Mouse (Mus musculus) Muller cell, postnatal 12 days (primary cell): ENCODE measurements around the gene Egfl8.
A peak's percentile ranks its signal among the peaks of the same experiment; 100 is the strongest.

Experiments used
- DNase-seq: peaks from one replicate; pipeline ENCODE4 v3.0.0-alpha.2; 2015; ENCODE audit errors: inconsistent ontology term

Gene Egfl8

GRCm38 (mm10) chr17:34627943-34628643 is 12.3 kb upstream of the Egfl8 start, which contains the start of gene Ppt2:
TSS of gene Ppt2 (minus strand) at chr17:34628510.
- DNase-seq = peak; percentile 69

GRCm38 (mm10) chr17:34627093-34627942 is 11.5 kb upstream of the Egfl8 start:
- DNase-seq = peak; percentile 90

- peak; percentile 63 for DNase-seq
These were observed 11.0 kb upstream of the Egfl8 start for GRCm38 (mm10) chr17:34626773-34627092.

- no peak for DNase-seq
These were observed 10.4 kb upstream of the Egfl8 start for GRCm38 (mm10) chr17:34626062-34626772.

GRCm38 (mm10) chr17:34624981-34625380 is 9.2 kb upstream of the Egfl8 start:
- no peak for DNase-seq

GRCm38 (mm10) chr17:34623161-34623560 is 7.4 kb upstream of the Egfl8 start:
- DNase-seq = no peak

- DNase-seq = no peak
These were observed 5.2 kb upstream of the Egfl8 start for GRCm38 (mm10) chr17:34621006-34621405.

- DNase-seq = peak; percentile 59
These were observed 3.2 kb upstream of the Egfl8 start for GRCm38 (mm10) chr17:34618999-34619398.

GRCm38 (mm10) chr17:34613830-34614229 is 1.9 kb downstream of the Egfl8 start:
- DNase-seq = no peak

GRCm38 (mm10) chr17:34613054-34613645 is 2.6 kb downstream of the Egfl8 start:
- no peak for DNase-seq

GRCm38 (mm10) chr17:34611050-34611449 is 4.7 kb downstream of the Egfl8 start:
- DNase-seq = no peak

- no peak for DNase-seq
These were observed 7.8 kb downstream of the Egfl8 start for GRCm38 (mm10) chr17:34607997-34608396.

- no peak for DNase-seq
These were observed 9.4 kb downstream of the Egfl8 start for GRCm38 (mm10) chr17:34606186-34607039.

- peak; percentile 97 for DNase-seq
These were observed 10.2 kb downstream of the Egfl8 start for GRCm38 (mm10) chr17:34605609-34606008.

- no peak for DNase-seq
These were observed 11.1 kb downstream of the Egfl8 start for GRCm38 (mm10) chr17:34604511-34605237.

GRCm38 (mm10) chr17:34604061-34604508 is 11.7 kb downstream of the Egfl8 start, which contains the start of gene Agpat1:
TSS of gene Agpat1 (plus strand) at chr17:34604262.
- no peak for DNase-seq

GRCm38 (mm10) chr17:34603375-34604060 is 12.3 kb downstream of the Egfl8 start, which contains the start of gene Rnf5:
TSS of gene Rnf5 (minus strand) at chr17:34603690.
- DNase-seq = peak; percentile 100

- no peak for DNase-seq
These were observed 14.0 kb downstream of the Egfl8 start for GRCm38 (mm10) chr17:34601796-34602195.

- no peak for DNase-seq
These were observed 15.9 kb downstream of the Egfl8 start for GRCm38 (mm10) chr17:34599891-34600290.
